Mouse (Mus musculus) lung, postnatal 0 days (tissue): ENCODE measurements at regions not wholly inside any gene's neighbourhood (a gene's known extent, or its start where the extent isn't known, plus 50 kb on each side); places are given as distances from the start of the nearest gene placed in this dataset.
"Not testable (repeated sequence)": the region's sequence is repeated elsewhere in the genome, so short reads cannot be mapped to it uniquely, and the experiment has no call there.

Experiments
- ATAC-seq: fragments of 200-750 bp; cut with Nextera tagmentation; 2 replicates; pipeline ENCODE4 v1.8.0; 2017; ENCODE audit warnings: moderate library complexity
- DNase-seq: peaks from one replicate; pipeline ENCODE4 v3.0.0-alpha.2; 2016; ENCODE audit warnings: low spot score
- H3K27ac ChIP-seq: fragments of 300-500 bp; sonication (generic); 2 replicates; pipeline ENCODE4 v1.5.1; 2014; ENCODE audit warnings: antibody characterized with exemption, mild to moderate bottlenecking, low read length, mixed read lengths
- H3K27me3 ChIP-seq: fragments of 300-500 bp; sonication (generic); replicated peaks from 2 replicates; pipeline ENCODE4 v1.6.1; 2014; ENCODE audit warnings: low read length, mixed read lengths; ENCODE audit not compliant: insufficient read depth
- H3K36me3 ChIP-seq: fragments of 300-500 bp; sonication (generic); 2 replicates; pipeline ENCODE4 v1.6.1; 2014; ENCODE audit warnings: low read length, mixed read lengths; ENCODE audit not compliant: insufficient read depth
- H3K4me1 ChIP-seq: fragments of 300-500 bp; sonication (generic); 2 replicates; pipeline ENCODE4 v1.6.1; 2014; ENCODE audit warnings: antibody characterized with exemption, low read depth, low read length, mixed read lengths; ENCODE audit not compliant: insufficient read depth
- H3K4me2 ChIP-seq: fragments of 300-500 bp; sonication (generic); replicated peaks from 2 replicates; pipeline ENCODE4 v1.6.1; 2014; ENCODE audit warnings: low read depth, mild to moderate bottlenecking, low read length, moderate library complexity, mixed read lengths
- H3K4me3 ChIP-seq: fragments of 300-500 bp; sonication (generic); 2 replicates; pipeline ENCODE4 v1.5.1; 2014; ENCODE audit warnings: low read depth, low read length
- H3K9ac ChIP-seq: fragments of 300-500 bp; sonication (generic); replicated peaks from 2 replicates; pipeline ENCODE4 v1.6.1; 2014; ENCODE audit warnings: low read depth, mild to moderate bottlenecking
- H3K9me3 ChIP-seq: fragments of 300-500 bp; sonication (generic); 2 replicates; pipeline ENCODE4 v1.6.1; 2016; ENCODE audit warnings: low read length, mixed read lengths
- CTCF ChIP-seq: IDR thresholded peaks from 2 replicates; pipeline ENCODE4 v1.5.1; 2016; ENCODE audit warnings: antibody characterized with exemption, mild to moderate bottlenecking
- EP300 ChIP-seq: IDR thresholded peaks from 2 replicates; pipeline ENCODE4 v1.6.1; 2016; ENCODE audit warnings: antibody characterized with exemption, mild to moderate bottlenecking, control low read depth
- WGBS: fragments of 180-500 bp; shearing (Covaris S2); extraction: QIAGEN DNeasy Blood & Tissue Kit; methylation state at CpG from one replicate; pipeline ENCODE4 v1.1.7; 2014; 5-methylcytosine and 5-hydroxymethylcytosine counted together

GRCm38 (mm10) chr7:137671156-137671555, 233.7 kb downstream of the Glrx3 start:
- no peak for ATAC-seq
- 44% methylated on average over 4 of the region's 4 CpGs for WGBS
- no peaks in the 10 kb centered on the region for H3K27me3 ChIP-seq

GRCm38 (mm10) chr7:137674596-137674995, 237.2 kb downstream of the Glrx3 start:
- Histone ChIP-seq H3K4me3 (no peak overlapping the region), H3K27me3 (no peaks in the 10 kb centered on the region), H3K9ac (no peak overlapping the region), H3K4me2 (no peak overlapping the region), H3K36me3 (no peaks in the 10 kb centered on the region), H3K4me1 (no peaks in the 10 kb centered on the region), H3K9me3 (no peaks in the 10 kb centered on the region), H3K27ac (no peak overlapping the region)
- TF ChIP-seq EP300 (no peak), CTCF (no peak)
- 73% methylated on average over 1 of the region's 1 CpGs for WGBS
- DNase-seq (no peak), ATAC-seq (no peak)

More at GRCm38 (mm10) chr7:137671156-137671555, 233.7 kb downstream of the Glrx3 start:
- DNase-seq = no peak
- no peak overlapping the region for H3K9ac ChIP-seq
- H3K4me3 ChIP-seq = no peak overlapping the region
- no peak overlapping the region for H3K27ac ChIP-seq
- H3K9me3 ChIP-seq = no peaks in the 10 kb centered on the region
- TF ChIP-seq EP300 (no peak), CTCF (no peak)
- no peak overlapping the region for H3K4me2 ChIP-seq
- no peaks in the 10 kb centered on the region for H3K36me3 ChIP-seq
- H3K4me1 ChIP-seq = no peaks in the 10 kb centered on the region

- DNase-seq (no peak), ATAC-seq (no peak)
- Histone ChIP-seq H3K4me2 (no peak overlapping the region), H3K9me3 (no peaks in the 10 kb centered on the region), H3K4me1 (no peaks in the 10 kb centered on the region), H3K9ac (no peak overlapping the region), H3K27me3 (no peaks in the 10 kb centered on the region), H3K36me3 (no peaks in the 10 kb centered on the region), H3K27ac (no peak overlapping the region), H3K4me3 (no peak overlapping the region)
- TF ChIP-seq EP300 = no peak
- WGBS = 81% methylated on average over 5 of the region's 5 CpGs
Observed at GRCm38 (mm10) chr7:137675381-137675780, 238.0 kb downstream of the Glrx3 start.

DNA sequence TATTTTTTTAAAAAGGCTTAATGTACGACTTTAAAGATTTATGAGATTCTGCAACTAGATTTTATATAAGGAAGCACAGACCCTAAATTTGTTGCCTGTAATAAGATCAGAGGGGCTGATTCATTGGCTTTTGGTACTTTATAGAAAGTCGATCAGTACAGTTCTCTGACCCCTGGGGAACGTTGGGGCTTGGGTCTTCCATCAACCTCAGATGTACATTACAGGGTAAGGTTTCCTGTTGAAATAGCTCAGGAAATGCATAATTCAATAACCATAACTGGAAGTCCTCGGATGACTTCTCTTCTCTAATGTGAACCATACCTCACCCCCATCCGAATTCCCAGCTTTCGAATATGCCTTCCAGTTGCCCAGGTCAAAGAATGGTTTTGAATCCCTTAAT, 247.4 kb downstream of the Glrx3 start:
- H3K4me3 ChIP-seq = no peak overlapping the region
- H3K27me3 ChIP-seq = no peaks in the 10 kb centered on the region
- H3K4me2 ChIP-seq = no peak overlapping the region
- no peak overlapping the region for H3K27ac ChIP-seq
- H3K4me1 ChIP-seq = no peaks in the 10 kb centered on the region
- ATAC-seq (no peak), DNase-seq (no peak)
- 71% methylated on average over 6 of the region's 6 CpGs for WGBS
- no peaks in the 10 kb centered on the region for H3K36me3 ChIP-seq
- no peak overlapping the region for H3K9ac ChIP-seq
- no peaks in the 10 kb centered on the region for H3K9me3 ChIP-seq
- no peak for TF ChIP-seq EP300
- no peak for TF ChIP-seq CTCF

GRCm38 (mm10) chr7:137685320-137685719, 247.9 kb downstream of the Glrx3 start:
- Histone ChIP-seq H3K9me3 (no peaks in the 10 kb centered on the region), H3K4me1 (no peaks in the 10 kb centered on the region), H3K4me3 (no peak overlapping the region), H3K36me3 (no peaks in the 10 kb centered on the region), H3K9ac (no peak overlapping the region), H3K27ac (no peak overlapping the region), H3K4me2 (no peak overlapping the region), H3K27me3 (no peaks in the 10 kb centered on the region)
- DNase-seq (no peak), ATAC-seq (no peak)
- 65% methylated on average over 6 of the region's 6 CpGs for WGBS
- no peak for TF ChIP-seq EP300
- TF ChIP-seq CTCF = no peak

GRCm38 (mm10) chr7:137696831-137697230, 259.4 kb downstream of the Glrx3 start:
- no peak overlapping the region for H3K4me3 ChIP-seq
- no peak overlapping the region for H3K4me2 ChIP-seq
- H3K9ac ChIP-seq = no peak overlapping the region
- DNase-seq (no peak), ATAC-seq (no peak)
- H3K9me3 ChIP-seq = no peaks in the 10 kb centered on the region
- no peaks in the 10 kb centered on the region for H3K4me1 ChIP-seq
- H3K27ac ChIP-seq = no peak overlapping the region
- 58% methylated on average over 5 of the region's 5 CpGs for whole genome bisulfite sequencing
- H3K27me3 ChIP-seq = no peaks in the 10 kb centered on the region
- H3K36me3 ChIP-seq = no peaks in the 10 kb centered on the region
- TF ChIP-seq CTCF (peak; percentile 21; the same call in 1 of the 2 replicates), EP300 (no peak)

DNA sequence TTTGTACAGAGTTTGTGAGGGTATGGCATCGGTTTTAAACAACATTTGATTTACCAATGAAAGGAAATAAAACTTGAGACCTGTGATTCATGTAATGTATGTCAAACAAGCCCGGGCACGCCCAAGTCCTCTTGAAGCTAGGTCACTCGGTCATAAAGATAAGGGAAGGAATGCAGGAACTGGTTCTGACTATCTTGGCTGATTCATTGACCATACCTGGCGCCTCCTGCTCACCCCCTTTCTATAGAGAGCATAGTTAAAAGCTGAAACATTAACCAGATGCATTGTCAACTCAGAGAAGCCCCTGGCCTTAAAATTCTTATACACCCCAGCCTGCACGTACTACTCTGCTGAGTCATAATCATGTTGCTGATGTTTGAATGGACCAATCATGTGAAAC, 261.1 kb downstream of the Glrx3 start:
- not testable (repeated sequence) for H3K4me2 ChIP-seq

More for the DNA sequence above, 261.1 kb downstream of the Glrx3 start:
- not testable (repeated sequence) for H3K27me3 ChIP-seq, H3K9me3 ChIP-seq, ATAC-seq, H3K4me3 ChIP-seq, H3K4me1 ChIP-seq, DNase-seq, H3K36me3 ChIP-seq, H3K9ac ChIP-seq, H3K27ac ChIP-seq
- 48% methylated on average over 6 of the region's 6 CpGs for WGBS
